Mouse (Mus musculus) spleen, postnatal 4 days (tissue): ENCODE measurements around the gene Rftn2.
"Not testable (repeated sequence)": the region's sequence is repeated elsewhere in the genome, so short reads cannot be mapped to it uniquely, and the experiment has no call there.

Source experiments
- DNase-seq, 2 experiments: peaks; one replicate each; pipeline ENCODE4 v3.0.0; 2022; ENCODE audit warnings: low spot score in 2 of 2

Gene Rftn2

GRCm38 (mm10) chr1:55130190-55130916 is 96.2 kb downstream of the Rftn2 start:
- DNase-seq: no peak

- DNase-seq: no peak
Observed at GRCm38 (mm10) chr1:55129716-55130115, 96.9 kb downstream of the Rftn2 start.

- DNase-seq: not testable (repeated sequence)
Observed at GRCm38 (mm10) chr1:55124136-55124535, 102.4 kb downstream of the Rftn2 start.

GRCm38 (mm10) chr1:55123561-55123960 is 103.0 kb downstream of the Rftn2 start:
- DNase-seq: no peak

- no peak for DNase-seq
Observed at GRCm38 (mm10) chr1:55123046-55123445, 103.5 kb downstream of the Rftn2 start.
